Mouse (Mus musculus) lung, postnatal 36 days (tissue): ENCODE results near the gene Nutm1.

Experiments
- DNase-seq: peaks from one replicate; pipeline ENCODE4 v3.0.0; 2022; ENCODE audit warnings: mixed read lengths

The Nutm1 gene

GRCm38 (mm10) chr2:112254675-112255515, 4.2 kb downstream of the Nutm1 start:
- no peak for DNase-seq

- no peak for DNase-seq
Observed at GRCm38 (mm10) chr2:112249780-112250453, 9.2 kb downstream of the Nutm1 start.

GRCm38 (mm10) chr2:112247323-112247722, 11.8 kb downstream of the Nutm1 start:
- DNase-seq: no peak

GRCm38 (mm10) chr2:112246193-112246592, 12.9 kb downstream of the Nutm1 start:
- DNase-seq: no peak

GRCm38 (mm10) chr2:112245307-112245706, 13.8 kb downstream of the Nutm1 start:
- DNase-seq: no peak

- DNase-seq: no peak
Observed at GRCm38 (mm10) chr2:112241787-112242186, 17.3 kb downstream of the Nutm1 start.

- peak; percentile 45 for DNase-seq
Observed at GRCm38 (mm10) chr2:112239935-112240721, 19.0 kb downstream of the Nutm1 start.

GRCm38 (mm10) chr2:112239212-112239934, 19.7 kb downstream of the Nutm1 start, which contains the start of gene Lpcat4:
Gene Lpcat4, plus strand, starts transcription at chr2:112239468.
- peak; percentile 91 for DNase-seq

GRCm38 (mm10) chr2:112238006-112238405, 21.1 kb downstream of the Nutm1 start:
- no peak for DNase-seq

- no peak for DNase-seq
Observed at GRCm38 (mm10) chr2:112236620-112237019, 22.5 kb downstream of the Nutm1 start.

- DNase-seq: peak; percentile 16
Observed at GRCm38 (mm10) chr2:112232623-112233022, 26.5 kb downstream of the Nutm1 start.

- DNase-seq: no peak
Observed at GRCm38 (mm10) chr2:112224356-112224755, 34.7 kb downstream of the Nutm1 start.

GRCm38 (mm10) chr2:112222607-112223006, 36.5 kb downstream of the Nutm1 start:
- DNase-seq: no peak

GRCm38 (mm10) chr2:112220880-112221279, 38.2 kb downstream of the Nutm1 start:
- no peak for DNase-seq

GRCm38 (mm10) chr2:112217614-112218013, 41.5 kb downstream of the Nutm1 start:
- peak; percentile 12 for DNase-seq

GRCm38 (mm10) chr2:112215977-112216376, 43.1 kb downstream of the Nutm1 start:
- DNase-seq: peak; percentile 59

GRCm38 (mm10) chr2:112210699-112211098, 48.4 kb downstream of the Nutm1 start:
- DNase-seq: no peak

GRCm38 (mm10) chr2:112210142-112210541, 48.9 kb downstream of the Nutm1 start:
- DNase-seq: peak; percentile 62

- no peak for DNase-seq
Observed at GRCm38 (mm10) chr2:112203056-112203455, 56.0 kb downstream of the Nutm1 start.
